Mouse (Mus musculus) kidney, adult 2 months (tissue): Measurements from ENCODE around the gene Tldc2. TPM values are rescaled to one million over a fixed set of nuclear protein-coding genes. Genes with fewer than 3 reads are reported as not detected.

Experiments
- DNase-seq: peaks from one replicate; pipeline ENCODE4 v3.0.0; 2021
- H3K27ac ChIP-seq: fragments of 200-500 bp; 2 replicates; pipeline ENCODE4 v1.5.1; 2012; ENCODE audit warnings: low read depth, low read length, control low read depth, inconsistent platforms; ENCODE audit not compliant: insufficient read depth
- H3K27me3 ChIP-seq: fragments of 200-500 bp; replicated peaks from 2 replicates; pipeline ENCODE4 v1.6.1; 2012; ENCODE audit warnings: mild to moderate bottlenecking, moderate library complexity, low read length, inconsistent platforms; ENCODE audit not compliant: control insufficient read depth, insufficient read depth
- H3K36me3 ChIP-seq: fragments of 200-500 bp; 2 replicates; pipeline ENCODE4 v1.6.1; 2012; ENCODE audit warnings: mild to moderate bottlenecking, moderate library complexity, low read length, inconsistent platforms; ENCODE audit not compliant: control insufficient read depth, insufficient read depth
- H3K4me1 ChIP-seq: fragments of 200-500 bp; 2 replicates; pipeline ENCODE4 v1.6.1; 2011; ENCODE audit warnings: low read length; ENCODE audit not compliant: control insufficient read depth, insufficient read depth
- H3K4me3 ChIP-seq: fragments of 200-500 bp; 2 replicates; pipeline ENCODE4 v1.5.1; 2011; ENCODE audit warnings: mild to moderate bottlenecking, low read depth, low read length, control low read depth; ENCODE audit not compliant: insufficient read depth
- CTCF ChIP-seq: fragments of 200-500 bp; conservative IDR thresholded peaks from 2 replicates; pipeline ENCODE4 v1.5.1; 2011; ENCODE audit warnings: low read depth, mild to moderate bottlenecking, control low read depth, low read length, moderate library complexity, mixed read lengths; ENCODE audit not compliant: insufficient read depth, insufficient read length
- POLR2A ChIP-seq: fragments of 200-500 bp; IDR thresholded peaks from one replicate; pipeline ENCODE4 v1.6.1; 2011; ENCODE audit warnings: low read depth, low read length, control low read depth
- WGBS: fragments of 180-500 bp; shearing (Covaris S2); methylation state at CpG from one replicate; pipeline ENCODE4 v1.1.7; 2018; 5-methylcytosine and 5-hydroxymethylcytosine counted together
- polyA plus RNA-seq: library from polyadenylated mRNA; depleted of rRNA; stranded (reverse); fragments of >200 nt; gene quantifications from 2 replicates; pipeline ENCODE4 v1.2.3, GENCODE M21; 2012

The Tldc2 gene
- polyA plus RNA-seq, 1 experiment, result 11.3 TPM

DNA sequence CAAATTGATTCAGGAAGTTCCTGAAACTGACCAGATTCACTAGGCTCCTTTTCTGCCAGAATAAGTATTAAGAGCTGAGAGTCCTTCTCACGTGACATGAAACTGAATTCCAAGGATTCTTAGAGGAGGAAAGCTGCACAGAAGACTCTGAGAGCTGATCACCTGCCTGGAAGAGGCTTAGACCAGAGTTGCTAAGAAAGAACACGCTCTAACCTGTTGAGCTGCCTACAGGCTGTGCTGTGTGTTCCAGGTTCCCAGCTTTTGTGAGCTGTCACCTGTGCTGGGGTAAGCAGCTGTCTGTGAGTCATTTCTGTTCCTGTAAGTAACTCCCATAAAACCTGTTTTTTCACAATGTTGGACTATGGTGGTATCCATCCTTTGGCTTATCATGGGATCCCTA is 40.9 kb upstream of the Tldc2 start:
- Histone ChIP-seq H3K27ac (no peak overlapping the region), H3K36me3 (no peaks in the 10 kb centered on the region), H3K4me1 (no peaks in the 10 kb centered on the region), H3K4me3 (no peak overlapping the region), H3K27me3 (no peaks in the 10 kb centered on the region)
- DNase-seq, result no peak
- 92% methylated on average over 2 of the region's 2 CpGs for WGBS
- TF ChIP-seq CTCF, result no peak
- TF ChIP-seq POLR2A, result no peak

DNA sequence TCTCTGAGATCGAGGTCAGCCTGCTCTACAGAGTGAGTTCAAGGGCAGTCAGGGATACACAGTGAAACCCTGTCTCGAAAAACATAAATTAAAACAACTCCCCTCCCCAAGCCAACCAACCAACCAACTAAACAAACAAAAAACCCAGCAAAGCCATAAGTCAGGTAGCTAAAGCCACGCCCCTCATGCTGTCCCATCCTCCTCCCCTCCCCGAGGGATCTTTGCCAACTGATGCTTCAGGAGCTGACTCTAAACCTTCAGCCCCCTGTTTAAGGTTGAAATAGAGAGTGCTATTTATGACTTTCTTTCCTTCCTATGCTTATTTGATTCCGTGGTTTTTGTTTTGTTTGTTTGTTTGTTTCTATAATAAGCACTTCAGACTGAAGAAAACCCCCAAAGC is 39.9 kb upstream of the Tldc2 start:
- TF ChIP-seq CTCF (no peak), POLR2A (no peak)

DNA sequence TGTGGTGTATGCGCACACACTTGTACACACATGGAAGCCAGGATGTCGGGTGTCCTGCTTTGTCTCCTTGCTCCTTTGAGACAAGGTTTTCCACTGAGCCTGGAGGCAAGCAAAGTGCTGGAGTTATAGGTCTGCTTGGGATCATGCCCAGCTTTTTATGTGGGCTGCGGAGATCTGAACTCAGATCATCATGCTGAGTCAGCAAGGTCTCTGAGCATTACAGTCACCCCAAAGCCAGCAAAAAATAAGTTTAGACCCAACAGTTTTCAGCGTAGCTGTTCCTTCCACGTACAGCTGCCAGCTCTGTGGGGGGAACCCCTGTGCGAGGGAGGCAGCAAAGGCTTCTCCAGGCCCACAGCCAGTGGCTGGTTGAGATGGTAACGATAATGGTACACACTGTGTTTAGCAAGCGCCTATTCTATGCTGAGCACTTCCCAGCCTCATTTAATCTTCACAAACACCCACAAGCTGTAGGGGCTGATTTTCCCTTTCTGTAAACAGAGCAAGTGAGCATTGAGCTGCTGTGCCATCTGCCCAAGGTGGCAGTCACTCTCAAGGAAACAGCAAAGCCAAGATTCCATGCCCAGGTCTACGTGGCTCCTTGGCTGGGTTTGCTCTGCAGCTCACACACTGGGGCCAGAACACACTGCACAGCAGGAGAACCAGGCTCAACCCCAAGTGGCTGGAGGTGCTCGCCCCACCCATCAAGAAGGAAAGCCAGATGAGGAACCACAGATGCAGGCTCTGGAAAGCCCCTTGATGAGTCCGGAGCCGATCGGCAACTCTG is 38.3 kb upstream of the Tldc2 start:
- WGBS, result 84% methylated on average over 13 of the region's 13 CpGs

More for the DNA sequence above, 39.9 kb upstream of the Tldc2 start:
- WGBS, result 77% methylated on average over 5 of the region's 5 CpGs
- Histone ChIP-seq H3K27ac (no peak overlapping the region), H3K27me3 (no peaks in the 10 kb centered on the region), H3K36me3 (no peaks in the 10 kb centered on the region), H3K4me1 (no peaks in the 10 kb centered on the region), H3K4me3 (no peak overlapping the region)
- DNase-seq, result no peak

GRCm38 (mm10) chr2:157049831-157050243 is 37.0 kb upstream of the Tldc2 start:
- H3K4me1 ChIP-seq, result no peaks in the 10 kb centered on the region
- WGBS, result 77% methylated on average over 8 of the region's 8 CpGs
- DNase-seq, result no peak
- no peak overlapping the region for H3K4me3 ChIP-seq
- no peak for TF ChIP-seq CTCF
- TF ChIP-seq POLR2A, result no peak
- H3K27me3 ChIP-seq, result no peaks in the 10 kb centered on the region
- H3K36me3 ChIP-seq, result no peaks in the 10 kb centered on the region
- H3K27ac ChIP-seq, result no peak overlapping the region

More for the DNA sequence above, 38.3 kb upstream of the Tldc2 start:
- no peak for DNase-seq
- Histone ChIP-seq H3K27ac (no peak overlapping the region), H3K36me3 (no peaks in the 10 kb centered on the region), H3K27me3 (no peaks in the 10 kb centered on the region), H3K4me3 (no peak overlapping the region), H3K4me1 (no peaks in the 10 kb centered on the region)
- TF ChIP-seq CTCF (no peak), POLR2A (no peak)

DNA sequence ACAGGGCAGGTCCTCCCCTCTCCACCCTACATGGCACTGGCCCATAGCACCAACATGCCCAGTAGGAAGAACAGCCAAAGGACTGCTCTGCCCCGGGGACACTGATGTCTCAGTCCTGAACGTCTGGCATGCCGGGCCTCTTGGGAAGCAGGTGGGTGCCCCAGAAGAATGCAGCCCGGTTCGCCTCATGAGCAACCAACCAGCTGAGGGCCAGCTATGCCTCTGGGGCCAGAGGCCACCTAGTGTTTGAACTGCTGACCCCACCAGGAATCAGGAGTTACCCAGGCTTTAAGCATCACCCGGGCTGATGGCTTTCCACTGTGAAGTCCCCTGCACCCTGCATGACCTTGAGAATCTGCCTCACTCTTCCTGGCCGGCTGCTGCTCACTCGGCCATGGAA is 34.4 kb upstream of the Tldc2 start:
- no peaks in the 10 kb centered on the region for H3K36me3 ChIP-seq
- TF ChIP-seq POLR2A, result no peak
- TF ChIP-seq CTCF, result no peak
- DNase-seq, result peak; percentile 33
- no peak overlapping the region for H3K4me3 ChIP-seq
- H3K4me1 ChIP-seq, result no peaks in the 10 kb centered on the region; the same call in 1 of the 2 replicates
- no peak overlapping the region for H3K27ac ChIP-seq
- H3K27me3 ChIP-seq, result no peaks in the 10 kb centered on the region
- 46% methylated on average over 8 of the region's 8 CpGs for WGBS

DNA sequence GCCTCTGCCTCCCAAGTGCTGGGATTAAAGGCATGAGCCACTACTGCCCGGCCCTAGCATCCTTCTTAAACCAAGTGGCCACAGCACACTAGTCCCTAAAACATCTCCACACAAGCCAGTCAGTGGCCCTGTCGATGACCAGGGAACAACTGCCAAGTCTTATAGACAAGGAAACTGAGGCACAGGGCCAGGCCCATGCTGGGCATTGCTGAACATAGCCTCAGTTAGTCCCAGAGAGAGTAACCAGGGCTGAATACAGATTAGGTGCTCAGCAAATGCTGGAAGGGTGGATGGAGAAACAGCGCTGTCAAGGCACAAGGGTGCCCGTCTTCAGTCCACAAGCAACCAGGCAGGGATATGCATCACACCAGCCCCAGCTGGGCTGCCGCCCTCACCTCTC is 33.7 kb upstream of the Tldc2 start:
- 97% methylated on average over 5 of the region's 5 CpGs for WGBS
- DNase-seq, result no peak
- H3K4me1 ChIP-seq, result no peaks in the 10 kb centered on the region; the same call in 1 of the 2 replicates
- no peak overlapping the region for H3K4me3 ChIP-seq
- H3K27ac ChIP-seq, result no peak overlapping the region
- no peak for TF ChIP-seq CTCF
- no peaks in the 10 kb centered on the region for H3K36me3 ChIP-seq
- no peaks in the 10 kb centered on the region for H3K27me3 ChIP-seq

GRCm38 (mm10) chr2:157053787-157054186 is 33.1 kb upstream of the Tldc2 start:
- H3K4me3 ChIP-seq, result no peak overlapping the region
- H3K27me3 ChIP-seq, result no peaks in the 10 kb centered on the region
- H3K36me3 ChIP-seq, result no peaks in the 10 kb centered on the region
- no peak overlapping the region for H3K27ac ChIP-seq
- TF ChIP-seq CTCF (0 out of 2 replicates have a peak, but pooled peaks have one; percentile 11), POLR2A (no peak)
- H3K4me1 ChIP-seq, result no peaks in the 10 kb centered on the region; the same call in 1 of the 2 replicates
- WGBS, result 90% methylated on average over 4 of the region's 4 CpGs
- no peak for DNase-seq
